Mouse (Mus musculus) limb, embryonic 13.5 days (tissue): Measurements from ENCODE around the gene Myo16. TPM values are rescaled to one million over a fixed set of nuclear protein-coding genes. Genes with fewer than 3 reads are reported as not detected.

Source experiments
- ATAC-seq: fragments of 200-750 bp; cut with Nextera tagmentation; 2 replicates; pipeline ENCODE4 v1.8.0; 2017; ENCODE audit warnings: low read depth, moderate number of reproducible peaks, moderate TSS enrichment; ENCODE audit not compliant: low FRiP score
- H3K27ac ChIP-seq: fragments of 300-500 bp; sonication (generic); 2 replicates; pipeline ENCODE4 v1.5.1; 2015; ENCODE audit warnings: inconsistent platforms, mild to moderate bottlenecking, moderate library complexity
- H3K27me3 ChIP-seq: fragments of 300-500 bp; sonication (generic); 2 replicates; pipeline ENCODE4 v1.6.1; 2015; ENCODE audit warnings: mild to moderate bottlenecking, inconsistent platforms
- H3K36me3 ChIP-seq: fragments of 300-500 bp; sonication (generic); 2 replicates; pipeline ENCODE4 v1.6.1; 2015; ENCODE audit warnings: inconsistent platforms, mild to moderate bottlenecking, moderate library complexity
- H3K4me1 ChIP-seq: fragments of 300-500 bp; sonication (generic); 2 replicates; pipeline ENCODE4 v1.6.1; 2015; ENCODE audit warnings: inconsistent platforms
- H3K4me2 ChIP-seq: fragments of 300-500 bp; sonication (generic); replicated peaks from 2 replicates; pipeline ENCODE4 v1.6.1; 2015; ENCODE audit warnings: inconsistent platforms, mild to moderate bottlenecking, moderate library complexity
- H3K4me3 ChIP-seq: fragments of 300-500 bp; sonication (generic); 2 replicates; pipeline ENCODE4 v1.5.1; 2015; ENCODE audit warnings: moderate library complexity, mild to moderate bottlenecking, inconsistent platforms
- H3K9ac ChIP-seq: fragments of 300-500 bp; sonication (generic); 2 replicates; pipeline ENCODE4 v1.6.1; 2015; ENCODE audit warnings: mild to moderate bottlenecking, inconsistent platforms
- H3K9me3 ChIP-seq: fragments of 300-500 bp; sonication (generic); 2 replicates; pipeline ENCODE4 v1.6.1; 2016; ENCODE audit warnings: inconsistent platforms
- WGBS: fragments of 180-500 bp; shearing (Covaris S2); methylation state at CpG from one replicate; pipeline ENCODE4 v1.1.7; 2015; 5-methylcytosine and 5-hydroxymethylcytosine counted together
- polyA plus RNA-seq: library from polyadenylated mRNA; unstranded; fragments of >200 nt; fragmentation: Nextera tagmentation; extraction: Ambion mirVana; gene quantifications from 2 replicates; pipeline ENCODE4 v1.2.1, GENCODE M21; 2015

Gene Myo16
- polyA plus RNA-seq, 1 experiment from 2014 or later = 0.70 TPM

DNA sequence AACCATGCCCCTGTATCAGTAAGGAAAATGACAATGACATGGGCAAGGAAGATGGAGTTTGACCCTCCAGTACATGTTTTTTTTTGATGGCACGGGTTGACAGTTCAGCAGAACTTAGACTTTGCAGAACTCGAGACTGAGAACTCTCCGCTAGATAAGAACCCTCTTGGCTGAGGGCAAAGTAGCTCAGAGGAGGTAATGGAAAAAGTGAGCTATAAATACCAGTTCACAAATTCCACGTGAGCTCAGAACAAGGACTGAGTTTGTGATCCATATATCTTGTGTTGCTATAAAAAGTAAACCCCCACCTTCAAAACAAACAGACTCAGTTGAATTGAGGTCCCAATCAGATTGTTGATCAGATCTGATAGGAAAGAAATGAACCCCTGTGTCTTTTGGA, 489.5 kb downstream of the Myo16 start:
- no peaks in the 10 kb centered on the region for H3K36me3 ChIP-seq
- 78% methylated on average over 4 of the region's 4 CpGs for WGBS
- H3K9ac ChIP-seq = no peak overlapping the region
- H3K4me3 ChIP-seq = no peak overlapping the region
- H3K9me3 ChIP-seq = no peaks in the 10 kb centered on the region
- no peak for ATAC-seq
- 0 out of 2 replicates have a peak, but pooled peaks cover 4% of the 10 kb centered on the region for H3K4me1 ChIP-seq
- H3K4me2 ChIP-seq = no peak overlapping the region
- no peaks in the 10 kb centered on the region for H3K27me3 ChIP-seq
- no peak overlapping the region for H3K27ac ChIP-seq

DNA sequence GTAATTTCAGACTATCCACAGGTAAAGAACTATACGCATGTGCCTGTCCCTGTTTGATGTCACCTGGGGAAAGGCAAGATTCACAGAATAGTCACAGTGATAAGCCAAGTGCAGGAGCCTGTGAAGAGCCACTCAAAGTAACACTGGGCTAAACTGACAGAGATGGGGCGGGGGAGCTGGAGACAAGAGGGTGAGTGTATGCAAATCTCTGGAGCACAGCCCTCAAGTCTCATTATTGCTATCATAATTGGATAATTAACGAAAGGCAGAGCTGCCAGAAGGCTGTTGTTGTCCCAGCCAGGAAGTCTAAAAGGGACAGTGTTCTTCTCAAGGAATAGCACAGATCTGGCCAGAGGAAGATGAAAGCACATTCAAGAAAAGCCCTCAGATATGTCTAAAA, 490.8 kb downstream of the Myo16 start:
- Histone ChIP-seq H3K9ac (no peak overlapping the region), H3K9me3 (no peaks in the 10 kb centered on the region), H3K36me3 (no peaks in the 10 kb centered on the region), H3K4me3 (no peak overlapping the region), H3K27ac (no peak overlapping the region), H3K4me2 (no peak overlapping the region), H3K4me1 (0 out of 2 replicates have a peak, but pooled peaks cover 4% of the 10 kb centered on the region), H3K27me3 (no peaks in the 10 kb centered on the region)
- 66% methylated on average over 3 of the region's 3 CpGs for WGBS
- no peak for ATAC-seq

DNA sequence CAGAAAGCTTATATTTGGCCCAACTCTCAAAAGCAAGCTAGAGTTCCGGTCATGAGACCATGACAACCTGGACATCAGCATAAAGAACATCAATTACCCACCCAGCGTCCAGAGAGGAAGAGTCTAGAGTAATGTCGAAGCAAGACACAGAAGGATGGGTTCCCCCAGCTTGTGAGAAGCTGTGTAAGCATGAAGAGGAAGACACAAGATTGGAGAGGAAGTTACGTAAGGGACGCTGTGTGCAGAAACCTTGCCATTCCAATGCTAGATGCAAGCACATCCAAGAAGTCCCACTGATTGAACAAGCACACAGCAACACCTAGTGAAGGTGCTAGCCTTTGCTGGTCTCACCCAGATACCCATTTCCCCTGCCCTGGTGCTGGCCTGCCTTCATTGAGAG, 492.0 kb downstream of the Myo16 start:
- Histone ChIP-seq H3K9me3 (no peaks in the 10 kb centered on the region), H3K36me3 (no peaks in the 10 kb centered on the region), H3K9ac (no peak overlapping the region), H3K4me2 (no peak overlapping the region), H3K4me3 (no peak overlapping the region), H3K27ac (no peak overlapping the region), H3K4me1 (0 out of 2 replicates have a peak, but pooled peaks cover 4% of the 10 kb centered on the region), H3K27me3 (no peaks in the 10 kb centered on the region)
- no peak for ATAC-seq
- WGBS = 95% methylated on average over 5 of the region's 5 CpGs

DNA sequence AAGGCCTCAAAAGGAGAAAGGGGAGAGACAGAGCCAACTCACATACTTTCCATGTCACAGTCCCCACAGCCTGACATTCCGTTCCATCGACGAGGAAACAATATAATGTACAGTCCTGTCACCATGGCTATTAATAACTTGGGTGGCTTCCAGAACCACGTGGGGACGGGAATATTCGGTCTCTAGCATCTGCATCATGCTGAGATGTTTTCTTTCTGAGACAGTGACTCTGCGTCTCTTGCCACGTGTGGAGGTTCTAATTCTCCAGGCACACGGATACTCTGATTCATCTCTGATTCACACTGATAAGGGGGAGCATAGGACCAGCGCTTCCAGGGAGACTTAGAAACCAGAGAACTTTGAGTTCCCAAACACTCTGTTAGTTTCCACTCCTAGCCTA, 492.8 kb downstream of the Myo16 start:
- Histone ChIP-seq H3K9ac (no peak overlapping the region), H3K4me2 (no peak overlapping the region), H3K36me3 (no peaks in the 10 kb centered on the region), H3K4me3 (no peak overlapping the region), H3K4me1 (peaks cover 4% of the 10 kb centered on the region; the same call in 1 of the 2 replicates), H3K9me3 (no peaks in the 10 kb centered on the region), H3K27me3 (no peaks in the 10 kb centered on the region), H3K27ac (no peak overlapping the region)
- WGBS = 70% methylated on average over 10 of the region's 10 CpGs
- ATAC-seq = no peak

DNA sequence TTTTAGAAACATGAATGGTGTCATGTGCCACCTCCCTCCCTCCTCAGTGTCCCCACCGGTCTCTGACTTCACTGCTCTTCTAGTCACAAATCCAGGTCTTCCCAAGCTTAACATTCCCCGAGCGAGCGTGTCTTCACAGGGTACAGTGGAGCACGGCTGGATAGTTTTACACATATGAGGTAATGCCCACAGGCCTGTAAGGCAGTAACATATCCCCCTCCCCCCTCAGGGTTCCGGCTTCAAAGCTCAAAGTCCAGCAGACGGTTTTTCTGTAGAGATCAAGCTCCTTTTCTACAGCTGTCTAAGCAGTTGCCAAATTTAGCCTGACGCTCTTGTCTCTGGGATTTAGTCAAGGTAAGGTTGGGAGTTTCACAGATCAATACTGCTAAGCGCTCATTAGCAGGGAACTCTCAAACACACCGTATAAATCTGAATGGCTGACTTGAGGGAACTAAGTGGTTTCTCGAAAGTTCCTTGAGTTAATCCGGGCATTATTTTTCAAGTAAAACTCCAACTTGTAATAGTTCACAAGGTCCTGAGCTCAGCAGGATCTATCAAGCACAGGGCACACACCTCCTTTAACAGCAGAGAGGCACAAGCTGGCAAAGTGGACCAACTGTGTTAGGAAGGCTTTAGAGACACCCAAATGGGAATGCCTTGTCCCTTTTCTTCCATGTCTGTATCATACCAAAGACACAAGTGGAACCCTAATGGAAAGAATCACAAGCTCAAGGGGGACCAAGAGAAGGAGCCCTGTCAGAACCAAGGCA, 498.0 kb downstream of the Myo16 start:
- no peak overlapping the region for H3K27ac ChIP-seq
- no peak overlapping the region for H3K4me3 ChIP-seq
- H3K27me3 ChIP-seq = no peaks in the 10 kb centered on the region
- 59% methylated on average over 12 of the region's 12 CpGs for WGBS
- no peak overlapping the region for H3K9ac ChIP-seq
- no peaks in the 10 kb centered on the region for H3K9me3 ChIP-seq
- no peak for ATAC-seq
- no peaks in the 10 kb centered on the region for H3K36me3 ChIP-seq
- H3K4me1 ChIP-seq = peaks cover 10% of the 10 kb centered on the region; the same call in 1 of the 2 replicates
- H3K4me2 ChIP-seq = no peak overlapping the region

DNA sequence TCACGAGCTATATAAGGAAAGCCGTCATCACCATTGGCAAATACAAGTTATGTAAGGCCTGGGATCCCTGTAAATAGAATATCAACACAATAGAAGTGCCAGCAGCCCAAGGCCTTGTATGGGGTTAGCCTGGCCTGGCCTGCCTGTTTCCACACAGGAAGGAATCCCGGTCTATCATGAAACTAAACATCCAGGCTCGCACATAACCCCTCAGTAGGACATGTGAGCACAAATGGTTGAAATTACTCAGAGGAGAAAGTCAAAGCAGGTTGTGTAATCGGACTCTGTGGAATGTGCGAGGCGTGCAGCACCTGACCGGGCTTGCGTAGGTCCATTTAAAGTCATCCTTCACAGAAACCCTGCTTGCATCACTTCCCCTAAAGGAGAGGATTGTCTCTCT, 499.6 kb downstream of the Myo16 start:
- Histone ChIP-seq H3K27me3 (no peaks in the 10 kb centered on the region), H3K4me3 (no peak overlapping the region), H3K9me3 (no peaks in the 10 kb centered on the region), H3K4me1 (peaks cover 12% of the 10 kb centered on the region; the same call in 1 of the 2 replicates), H3K36me3 (no peaks in the 10 kb centered on the region), H3K27ac (no peak overlapping the region), H3K9ac (no peak overlapping the region), H3K4me2 (no peak overlapping the region)
- WGBS = 62% methylated on average over 9 of the region's 9 CpGs
- 0 out of 2 replicates have a peak, but pooled peaks have one; percentile 32 for ATAC-seq

DNA sequence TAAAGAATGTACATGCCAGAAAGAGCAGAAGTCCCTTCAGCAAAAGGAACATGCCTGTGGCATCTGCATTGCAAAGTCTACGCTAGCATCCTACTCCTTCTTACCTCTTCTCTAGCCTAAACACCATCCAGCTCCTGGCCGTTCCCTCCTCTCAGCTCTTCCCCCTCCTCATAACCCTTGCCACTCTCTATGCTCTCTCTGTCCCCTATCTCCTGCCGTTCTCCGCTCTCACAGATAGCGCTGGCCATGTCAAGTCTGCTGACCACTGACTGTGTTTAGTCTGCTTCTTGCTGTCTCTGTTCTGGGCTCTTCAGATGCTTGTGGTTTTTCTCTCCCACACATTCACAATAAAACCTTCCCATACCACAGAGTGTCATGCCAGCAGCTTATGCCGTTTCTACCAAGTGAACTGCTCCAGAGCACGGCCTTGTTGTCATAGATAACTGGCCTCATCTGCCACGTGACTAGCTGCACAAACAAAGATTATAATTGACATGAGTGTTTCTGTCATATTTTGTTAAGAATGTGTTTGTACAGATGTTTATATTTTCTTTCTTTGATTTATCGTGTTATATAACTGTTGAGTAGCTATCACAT, 501.3 kb downstream of the Myo16 start:
- no peaks in the 10 kb centered on the region for H3K27me3 ChIP-seq
- H3K4me2 ChIP-seq = no peak overlapping the region
- no peaks in the 10 kb centered on the region for H3K36me3 ChIP-seq
- WGBS = 78% methylated on average over 9 of the region's 9 CpGs
- no peak overlapping the region for H3K27ac ChIP-seq
- H3K4me3 ChIP-seq = no peak overlapping the region
- H3K9me3 ChIP-seq = no peaks in the 10 kb centered on the region
- H3K4me1 ChIP-seq = peaks cover 12% of the 10 kb centered on the region; the same call in 1 of the 2 replicates
- no peak overlapping the region for H3K9ac ChIP-seq
- no peak for ATAC-seq

DNA sequence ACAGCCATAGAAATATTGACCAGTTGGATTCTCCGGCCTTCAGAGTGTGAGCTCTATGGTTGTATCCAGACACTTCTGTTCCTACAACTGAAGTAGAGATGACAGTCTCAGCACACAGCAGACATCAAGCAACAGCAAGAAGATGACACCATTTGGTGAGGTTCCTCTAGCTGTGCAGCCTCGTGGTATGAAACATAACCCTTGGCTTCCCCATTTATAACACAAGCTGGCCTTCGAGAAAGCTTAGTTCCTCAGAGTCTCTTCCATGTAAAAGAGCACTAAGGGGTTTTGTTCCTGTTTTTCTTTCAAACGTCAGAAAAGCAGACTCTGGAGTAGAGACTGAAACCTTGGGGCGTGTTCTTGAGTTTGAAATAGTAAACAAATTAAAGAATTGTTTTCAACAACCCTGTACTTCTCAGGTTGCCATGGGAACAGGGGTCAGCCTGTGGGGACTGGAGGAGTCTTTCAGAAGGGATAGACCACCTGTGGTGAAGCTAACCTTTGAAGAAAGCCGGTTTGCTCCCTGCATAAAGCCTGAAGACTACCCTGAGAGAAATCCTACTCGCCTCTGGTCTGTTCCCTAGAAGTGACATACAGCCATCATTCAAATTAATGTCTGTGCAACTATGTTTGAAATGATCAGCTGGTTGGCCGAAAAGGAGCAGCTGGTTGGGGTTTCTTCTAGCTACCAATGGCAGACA, 510.2 kb downstream of the Myo16 start:
- 21% methylated on average over 8 of the region's 8 CpGs for WGBS
- no peak overlapping the region for H3K4me2 ChIP-seq
- no peaks in the 10 kb centered on the region for H3K27me3 ChIP-seq
- H3K27ac ChIP-seq = no peak overlapping the region
- no peak overlapping the region for H3K4me3 ChIP-seq
- H3K9ac ChIP-seq = no peak overlapping the region
- no peaks in the 10 kb centered on the region for H3K9me3 ChIP-seq
- H3K36me3 ChIP-seq = no peaks in the 10 kb centered on the region
- ATAC-seq = no peak
- H3K4me1 ChIP-seq = peaks cover 15% of the 10 kb centered on the region

DNA sequence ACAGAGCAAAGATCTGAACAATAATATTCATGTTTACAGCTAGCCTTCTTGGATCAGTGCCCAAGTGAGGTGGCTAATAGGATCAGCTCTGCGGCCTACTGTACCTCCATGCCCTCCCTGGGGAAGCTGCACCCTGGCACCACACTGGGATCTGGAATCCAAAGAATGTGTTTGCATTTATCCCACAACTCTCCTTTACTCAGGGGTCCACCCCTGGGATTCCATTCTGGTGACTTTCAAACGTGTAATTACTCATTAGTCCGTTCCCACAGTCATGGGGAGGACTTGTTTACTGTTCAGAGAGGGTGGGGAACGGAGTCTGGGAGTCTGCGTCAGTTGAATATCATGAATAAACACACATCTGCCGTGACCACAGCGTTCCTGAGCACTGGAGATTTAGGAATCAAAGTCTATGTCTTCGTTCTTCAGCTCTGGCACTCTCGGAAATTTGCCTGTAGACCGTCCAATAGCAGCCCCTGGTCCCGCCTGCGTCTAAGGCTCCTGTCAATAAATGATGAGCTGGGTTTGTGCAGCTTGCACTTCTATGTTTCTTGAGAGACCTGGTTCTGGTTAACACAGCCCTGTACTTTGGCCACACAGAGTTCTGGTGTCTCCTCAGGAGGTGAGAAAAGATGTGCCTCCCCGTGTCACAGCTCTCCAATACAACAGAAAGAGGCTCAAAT, 511.3 kb downstream of the Myo16 start:
- Histone ChIP-seq H3K4me3 (no peak overlapping the region), H3K9me3 (no peaks in the 10 kb centered on the region), H3K27ac (no peak overlapping the region), H3K36me3 (no peaks in the 10 kb centered on the region), H3K4me1 (peaks cover 15% of the 10 kb centered on the region), H3K27me3 (no peaks in the 10 kb centered on the region), H3K4me2 (no peak overlapping the region), H3K9ac (no peak overlapping the region)
- ATAC-seq = 0 out of 2 replicates have a peak, but pooled peaks have one; percentile 32
- WGBS = 21% methylated on average over 13 of the region's 13 CpGs

DNA sequence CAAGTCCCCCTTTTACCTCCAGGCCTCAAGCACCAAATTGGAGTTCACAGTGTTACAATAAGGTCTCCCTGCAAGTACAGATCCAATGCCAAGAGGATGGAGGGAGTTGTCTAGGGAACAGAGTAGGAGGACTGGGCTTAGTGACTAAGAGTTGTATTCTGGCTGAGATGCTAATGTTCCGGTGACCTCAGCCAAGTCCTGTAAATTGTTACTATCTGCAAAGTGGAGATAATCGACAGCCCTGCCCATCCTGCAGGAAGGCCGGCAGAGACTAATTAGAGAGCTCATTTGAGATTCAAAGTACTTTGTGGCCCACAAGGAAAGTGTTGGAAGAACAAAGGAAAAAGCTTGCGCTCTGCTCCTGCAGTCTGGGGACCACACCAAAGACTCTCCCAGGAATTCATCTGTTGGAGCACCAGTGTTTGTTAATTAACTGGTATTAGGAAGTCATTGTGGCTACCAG, 512.1 kb downstream of the Myo16 start:
- Histone ChIP-seq H3K27ac (no peak overlapping the region), H3K36me3 (no peaks in the 10 kb centered on the region), H3K9me3 (no peaks in the 10 kb centered on the region), H3K4me1 (peaks cover 15% of the 10 kb centered on the region), H3K4me3 (no peak overlapping the region), H3K27me3 (no peaks in the 10 kb centered on the region), H3K9ac (no peak overlapping the region), H3K4me2 (no peak overlapping the region)
- ATAC-seq = no peak
- WGBS = 20% methylated on average over 4 of the region's 4 CpGs

DNA sequence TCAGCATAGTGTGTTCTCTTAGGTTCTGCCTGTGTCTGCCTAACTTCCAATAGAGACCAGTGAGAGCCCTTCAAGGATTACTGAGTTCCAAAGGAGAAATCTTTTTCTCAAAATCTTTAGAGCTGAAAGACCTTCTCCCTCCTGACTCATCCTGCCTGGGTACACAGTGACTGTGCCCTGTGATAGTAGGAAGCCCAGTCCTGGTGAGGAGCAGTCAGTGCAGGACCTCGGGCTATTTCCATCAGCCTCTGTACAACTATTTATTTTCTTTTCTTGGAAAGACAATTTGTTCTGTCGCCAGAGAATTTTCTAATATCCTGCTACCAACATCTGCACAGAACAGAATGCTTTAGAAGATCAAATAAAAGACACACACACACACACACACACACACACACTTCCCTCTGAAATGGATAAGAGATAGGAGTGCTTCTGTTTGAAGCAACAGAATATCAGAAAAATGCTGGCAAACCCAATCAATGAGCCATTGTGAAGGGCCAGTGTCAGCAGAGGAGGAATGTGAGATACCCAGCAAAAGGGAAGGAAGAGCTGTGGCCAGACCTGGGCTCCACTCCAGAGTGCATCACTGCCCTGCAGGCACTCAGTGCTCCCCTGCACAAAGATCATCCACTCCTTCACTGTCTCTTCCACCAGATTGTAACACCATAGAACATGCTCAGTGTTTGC, 518.3 kb downstream of the Myo16 start:
- 57% methylated on average over 2 of the region's 2 CpGs for WGBS
- Histone ChIP-seq H3K27ac (no peak overlapping the region), H3K4me1 (no peaks in the 10 kb centered on the region), H3K4me3 (no peak overlapping the region), H3K9ac (no peak overlapping the region), H3K36me3 (no peaks in the 10 kb centered on the region), H3K27me3 (0 out of 2 replicates have a peak, but pooled peaks cover 3% of the 10 kb centered on the region), H3K9me3 (no peaks in the 10 kb centered on the region), H3K4me2 (no peak overlapping the region)
- ATAC-seq = no peak
